Mouse (Mus musculus) liver, adult 2 months (tissue): ENCODE measurements around the gene Cntnap5b.

ENCODE experiments used
- CTCF ChIP-seq: fragments of 200-500 bp; IDR thresholded peaks from 2 replicates; pipeline ENCODE4 v1.5.1; 2011; ENCODE audit warnings: low read depth, low read length, control low read depth
- POLR2A ChIP-seq: fragments of 200-500 bp; IDR thresholded peaks from 2 replicates; pipeline ENCODE4 v1.6.1; 2011; ENCODE audit warnings: low read length, control low read depth; ENCODE audit not compliant: insufficient read depth; ENCODE audit errors: extremely low read depth

- TF ChIP-seq CTCF (no peak), POLR2A (no peak)
Observed at GRCm38 (mm10) chr1:99967300-99968089, 194.9 kb downstream of the Cntnap5b start.
